Mouse (Mus musculus) right cerebral cortex, postnatal 4 days (tissue): Measurements from ENCODE around the gene Sgk2.
"Not testable (repeated sequence)": the region's sequence is repeated elsewhere in the genome, so short reads cannot be mapped to it uniquely, and the experiment has no call there.

Source experiments
- DNase-seq: peaks from one replicate; pipeline ENCODE4 v3.0.0-alpha.2; 2022

The Sgk2 gene

DNA sequence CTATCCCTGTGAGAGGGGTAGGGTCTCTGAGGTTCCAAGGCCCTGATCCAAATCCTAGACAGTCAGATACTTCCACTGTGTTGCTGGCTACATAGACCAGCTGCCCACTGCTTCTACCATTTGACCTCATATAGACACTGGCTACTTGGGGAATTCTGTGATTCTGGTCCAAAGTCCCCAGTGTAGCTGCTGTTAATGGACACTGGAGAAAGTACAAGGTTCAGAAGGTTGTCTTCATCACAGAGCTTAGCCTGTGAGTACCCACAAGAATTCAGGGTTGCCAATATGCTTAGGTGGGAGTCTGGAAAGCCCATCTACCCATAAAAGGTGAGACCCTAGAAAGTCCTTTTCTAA lies 4.9 kb downstream of the Sgk2 start:
- no peak for DNase-seq

DNA sequence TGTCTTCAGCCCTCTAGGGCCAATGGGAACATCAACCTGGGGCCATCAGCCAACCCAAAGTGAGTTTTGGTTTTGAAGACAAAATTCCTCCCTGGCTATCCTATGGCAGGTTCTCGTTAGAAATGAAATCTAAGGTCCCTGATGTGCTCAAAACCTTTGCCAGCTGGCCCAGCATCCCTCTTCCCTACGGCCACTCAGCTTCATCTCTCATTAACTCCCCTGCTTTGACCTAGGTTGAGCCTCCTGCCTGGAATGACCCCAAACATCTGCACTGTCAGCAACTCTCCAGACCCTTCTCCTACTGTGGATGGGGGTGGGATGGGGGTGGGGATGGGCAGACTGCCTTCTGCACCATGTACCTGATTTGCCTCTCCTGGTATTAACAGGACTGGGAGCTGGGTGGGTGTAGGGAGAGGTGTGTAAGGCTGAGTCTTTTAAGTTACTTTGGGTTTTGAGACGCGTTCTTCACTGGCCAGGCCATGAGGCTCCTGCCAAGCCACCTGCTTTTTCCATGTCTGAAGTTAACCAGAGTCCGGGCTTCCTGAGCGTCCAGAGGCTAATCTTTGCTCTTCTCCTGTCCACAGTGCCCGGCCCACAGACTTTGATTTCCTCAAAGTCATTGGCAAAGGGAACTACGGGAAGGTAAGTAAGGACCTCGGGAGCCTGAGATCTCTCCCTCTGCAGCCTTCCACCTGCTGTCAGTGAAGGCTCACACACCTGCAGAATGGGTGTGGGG lies 6.9 kb downstream of the Sgk2 start:
- DNase-seq: no peak

DNA sequence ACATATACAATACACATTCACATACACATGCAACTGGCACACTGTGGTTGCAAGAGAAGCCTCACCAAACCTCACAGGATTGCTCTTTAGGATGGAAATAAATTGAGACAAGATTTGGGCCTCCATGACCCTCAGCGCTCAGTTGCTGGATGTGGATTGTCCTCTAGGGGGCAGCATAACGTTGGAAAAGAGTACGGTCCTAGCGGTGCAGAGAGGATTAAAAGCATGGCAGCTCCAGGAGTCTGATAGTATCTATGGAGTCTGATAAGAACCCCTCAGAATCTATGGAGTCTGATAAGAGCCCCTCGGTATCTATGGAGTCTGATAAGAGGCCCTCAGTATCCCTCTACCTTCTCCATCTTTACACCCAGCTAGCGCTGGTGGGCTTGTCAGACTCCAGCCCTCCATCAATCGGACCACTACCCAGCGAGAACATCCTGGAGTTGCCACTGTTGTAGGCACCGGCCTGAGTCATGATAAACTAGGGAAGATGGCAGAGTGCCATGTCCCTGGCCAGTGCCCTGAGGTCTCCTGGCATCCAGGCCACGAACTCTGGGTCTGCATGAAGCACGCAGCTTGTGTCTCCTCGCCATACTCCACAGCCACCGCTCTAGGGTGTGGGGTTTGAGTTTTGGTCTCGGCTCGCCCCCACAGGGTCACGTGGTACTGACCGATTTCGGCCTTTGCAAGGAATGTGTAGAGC lies 11.5 kb downstream of the Sgk2 start:
- DNase-seq: peak; percentile 61

DNA sequence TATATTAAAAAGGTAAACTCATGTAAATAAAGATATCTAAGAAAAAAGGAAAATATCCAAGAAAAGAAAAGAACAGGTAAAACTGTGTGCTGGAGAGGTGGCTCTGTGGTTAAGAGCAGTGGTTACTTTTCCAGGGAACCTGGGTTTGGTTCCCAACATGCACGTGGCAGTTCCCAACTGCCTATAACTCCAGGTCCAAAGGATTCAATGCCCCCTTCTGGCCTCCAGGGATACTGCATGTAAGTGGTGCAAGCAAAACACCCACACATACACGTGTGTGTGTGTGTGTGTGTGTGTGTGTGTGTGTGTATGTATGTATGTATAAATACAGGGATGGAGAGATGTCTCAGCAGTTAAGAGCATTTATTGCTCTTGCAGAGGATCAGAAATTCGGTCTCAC lies 12.6 kb downstream of the Sgk2 start:
- DNase-seq: no peak

DNA sequence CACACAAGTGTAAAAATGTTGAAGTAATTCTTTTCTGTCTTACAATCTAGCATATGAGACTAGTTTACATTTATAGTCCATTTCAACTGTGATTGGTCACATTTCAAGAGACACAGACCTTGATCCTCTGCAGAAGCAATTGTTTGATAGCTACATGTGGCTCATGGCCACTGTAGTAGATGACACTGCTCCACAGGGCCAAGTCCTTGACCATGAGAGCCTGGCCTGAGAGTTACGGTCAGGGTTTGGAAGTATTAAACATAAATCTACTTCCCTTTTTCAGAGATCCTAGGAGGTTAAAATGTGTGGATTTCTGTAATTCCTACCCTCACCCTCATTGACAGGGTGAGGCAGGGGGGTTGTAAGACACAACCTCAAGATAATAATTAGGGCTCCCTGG lies 13.9 kb downstream of the Sgk2 start:
- DNase-seq: no peak

DNA sequence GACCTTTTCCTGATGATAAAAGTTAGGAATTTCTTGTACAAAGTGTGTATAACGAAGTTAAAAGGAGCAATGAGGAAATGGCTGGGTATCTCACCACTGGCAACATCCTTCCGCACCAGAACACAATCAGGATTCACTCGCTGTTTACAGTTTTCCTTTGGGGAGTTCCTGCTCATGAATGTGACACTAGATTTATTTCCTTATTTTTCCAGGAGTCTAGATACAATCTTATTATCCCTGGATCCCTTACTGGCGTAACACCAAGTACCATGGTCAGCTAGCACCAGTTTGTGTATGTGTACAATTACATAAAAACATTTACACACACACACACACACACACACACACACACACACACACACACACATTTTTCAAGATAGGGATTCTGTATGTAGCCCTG lies 20.2 kb downstream of the Sgk2 start:
- no peak for DNase-seq

DNA sequence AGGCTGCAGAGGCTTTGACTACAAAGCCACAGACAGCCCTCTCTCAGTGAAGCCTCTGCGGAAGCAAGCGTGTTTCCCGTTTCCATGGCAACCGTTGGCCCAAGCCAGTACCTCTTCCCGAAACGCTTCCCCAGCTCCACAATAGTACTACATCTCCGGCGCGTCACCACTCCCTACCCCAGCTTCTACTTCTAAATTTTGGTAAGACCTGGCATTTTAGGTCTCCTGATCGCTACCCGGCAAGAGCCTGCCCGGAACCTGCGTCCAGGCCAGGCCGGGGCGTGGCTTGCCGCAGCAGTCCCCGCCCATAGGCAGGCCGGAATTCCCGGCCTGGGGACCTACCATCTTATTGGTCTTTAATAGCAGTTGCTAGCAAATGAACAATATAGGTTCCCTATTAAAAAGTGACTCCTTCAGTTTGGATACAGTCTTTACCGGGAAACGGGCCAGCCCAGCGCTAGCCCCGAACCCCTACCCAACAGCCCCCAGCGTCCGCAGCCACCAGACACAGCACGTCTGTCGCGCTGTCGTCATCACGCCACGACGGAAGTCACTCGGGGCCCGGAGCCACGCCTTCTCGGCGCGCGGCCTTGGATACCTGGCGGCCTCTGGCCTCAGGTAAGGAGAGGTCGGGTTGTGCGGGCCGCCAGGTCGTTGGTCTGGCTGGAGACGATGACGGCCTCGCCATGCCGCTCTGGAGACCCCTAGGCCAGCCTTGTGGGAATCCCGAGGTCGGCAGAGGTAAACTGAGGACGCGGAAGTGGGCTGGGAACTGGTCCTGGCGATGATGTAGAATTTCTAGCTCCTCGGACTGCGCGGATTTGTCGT lies 30.0 kb downstream of the Sgk2 start, which contains the start of gene Ift52:
Gene Ift52, plus strand, starts transcription at position 439 of the 828 bp plus-strand sequence.
- peak; percentile 90 for DNase-seq

DNA sequence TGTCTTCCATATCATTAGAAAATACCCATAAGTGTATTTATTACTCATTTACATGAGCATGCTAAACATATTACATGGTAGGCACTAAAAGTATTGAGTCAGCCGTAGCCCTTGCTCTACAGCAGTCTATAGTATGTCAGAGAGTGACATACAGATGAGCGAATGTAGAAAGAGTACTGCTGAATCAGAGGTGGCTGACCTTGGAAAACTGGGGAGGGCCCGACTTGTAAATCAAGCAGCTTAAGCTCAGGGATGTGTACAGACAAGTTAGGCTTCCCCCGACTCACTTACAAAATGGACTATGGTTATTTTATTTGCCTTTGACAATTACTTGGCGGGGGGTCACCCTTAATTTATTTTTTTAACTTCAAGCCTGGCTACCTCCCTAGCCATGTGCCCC lies 44.2 kb downstream of the Sgk2 start:
- DNase-seq: no peak

DNA sequence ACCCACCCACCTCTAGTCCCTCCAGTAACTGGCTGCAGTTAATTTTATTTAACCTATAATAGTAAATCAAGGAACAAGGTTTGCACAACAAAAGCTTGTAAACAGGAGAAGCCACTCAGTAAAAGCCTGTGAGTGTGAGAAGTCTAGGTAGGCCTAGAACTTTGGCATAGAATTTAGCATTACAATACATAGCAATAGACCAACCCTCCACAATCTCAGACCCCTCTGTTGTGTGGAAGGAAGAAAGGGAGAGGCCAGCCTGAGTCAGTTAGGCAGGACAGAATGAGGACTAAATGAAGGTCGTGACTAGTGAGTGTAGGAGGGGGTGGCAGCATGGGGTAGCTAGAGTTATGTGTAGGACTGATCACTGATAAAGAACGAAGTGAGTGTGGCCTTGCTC lies 44.6 kb downstream of the Sgk2 start:
- no peak for DNase-seq

DNA sequence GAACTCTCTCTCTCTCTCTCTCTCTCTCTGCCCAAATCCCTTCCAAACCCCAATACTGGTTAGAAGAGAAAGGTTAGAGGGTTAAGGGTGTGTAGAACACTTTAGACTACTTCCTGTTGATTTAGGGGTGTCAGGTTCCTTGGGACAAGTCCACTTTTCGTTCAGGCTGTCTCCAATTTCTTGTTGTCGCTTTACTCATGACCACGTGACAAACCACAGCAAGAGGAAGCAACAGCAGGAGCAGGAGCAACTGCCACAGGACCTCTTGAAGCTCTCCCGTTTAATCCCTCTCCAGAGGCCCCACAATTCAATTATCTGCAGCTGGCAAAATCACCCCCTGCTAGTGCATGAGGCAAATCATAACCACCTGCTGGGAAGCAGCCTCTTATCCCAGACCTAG lies 45.5 kb downstream of the Sgk2 start:
- no peak for DNase-seq

DNA sequence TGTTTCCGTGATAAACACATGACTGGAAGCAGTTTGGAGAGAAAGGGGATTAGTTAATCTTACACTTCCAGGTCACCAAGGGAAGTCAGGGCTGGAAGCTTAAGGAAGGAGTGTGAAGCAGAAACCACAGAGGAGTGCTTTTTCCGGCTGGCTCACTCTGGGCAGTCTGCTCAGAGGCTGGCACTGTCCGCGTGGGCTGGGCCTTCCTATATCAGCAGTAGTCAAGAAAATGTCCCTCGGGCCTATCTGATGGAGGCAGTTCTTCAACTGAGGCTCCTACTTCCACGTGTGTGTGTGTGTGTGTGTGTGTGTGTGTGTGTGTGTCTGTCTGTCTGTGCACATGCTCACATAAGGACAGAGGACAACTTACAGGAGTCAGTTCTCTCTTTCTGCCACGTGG lies 52.8 kb downstream of the Sgk2 start:
- no peak for DNase-seq

DNA sequence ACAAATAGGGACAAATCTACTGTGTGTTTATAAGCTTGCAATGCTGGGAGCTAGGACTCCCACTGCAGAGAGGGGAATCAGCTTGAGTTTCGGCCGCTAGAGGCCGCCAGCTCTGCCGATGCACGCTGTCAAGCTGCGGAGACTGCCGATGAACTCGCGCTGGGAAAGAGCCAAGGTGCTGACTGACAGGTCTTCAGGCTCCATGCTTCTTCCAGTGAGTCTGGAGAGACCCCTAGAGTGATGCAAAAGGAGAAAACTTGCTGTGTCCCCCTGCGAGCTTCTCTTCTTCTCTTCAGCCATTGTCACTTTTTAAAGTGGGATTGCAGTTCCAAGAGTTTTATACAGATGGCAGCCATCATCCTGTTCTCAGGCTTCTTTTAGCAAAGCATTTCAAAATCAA lies 61.0 kb downstream of the Sgk2 start:
- DNase-seq: peak; percentile 85

DNA sequence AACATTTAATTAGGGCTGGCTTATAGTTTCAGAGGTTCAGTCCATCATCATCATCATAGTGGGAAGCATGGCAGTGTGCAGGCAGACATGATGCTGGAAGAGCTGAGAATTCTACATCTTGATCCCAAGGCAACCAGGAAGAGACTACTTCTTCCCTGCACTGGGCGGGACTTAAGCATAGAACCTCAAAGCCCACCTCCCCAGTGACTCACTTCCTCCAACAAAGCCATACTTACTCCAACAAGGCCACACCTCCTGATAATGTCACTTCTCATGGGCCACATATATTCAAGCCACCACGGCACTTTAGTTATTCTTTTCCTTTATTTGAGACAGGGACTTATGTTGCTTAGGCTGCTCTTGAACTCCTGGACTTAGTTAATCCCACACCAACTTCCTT lies 62.0 kb downstream of the Sgk2 start:
- no peak for DNase-seq

DNA sequence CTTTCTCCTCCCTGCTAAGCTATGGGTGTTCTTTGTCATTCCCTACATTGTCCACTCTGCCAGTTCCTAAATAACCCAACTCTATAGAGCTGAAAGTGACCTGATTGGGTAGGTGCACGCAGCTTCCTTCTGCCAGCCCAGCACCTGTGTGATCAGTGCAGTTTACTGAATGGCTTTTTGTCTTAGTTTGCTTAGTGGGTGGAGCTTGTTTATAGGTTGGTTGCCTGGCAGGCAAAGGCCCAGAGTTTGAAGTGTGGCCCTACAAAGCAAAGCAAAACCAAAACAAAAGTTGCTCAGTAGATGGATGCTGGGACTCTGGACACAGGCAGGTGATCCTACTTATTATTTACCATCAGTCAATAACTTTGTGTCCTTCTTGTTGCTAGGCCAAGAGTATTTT lies 64.6 kb downstream of the Sgk2 start:
- DNase-seq: no peak

DNA sequence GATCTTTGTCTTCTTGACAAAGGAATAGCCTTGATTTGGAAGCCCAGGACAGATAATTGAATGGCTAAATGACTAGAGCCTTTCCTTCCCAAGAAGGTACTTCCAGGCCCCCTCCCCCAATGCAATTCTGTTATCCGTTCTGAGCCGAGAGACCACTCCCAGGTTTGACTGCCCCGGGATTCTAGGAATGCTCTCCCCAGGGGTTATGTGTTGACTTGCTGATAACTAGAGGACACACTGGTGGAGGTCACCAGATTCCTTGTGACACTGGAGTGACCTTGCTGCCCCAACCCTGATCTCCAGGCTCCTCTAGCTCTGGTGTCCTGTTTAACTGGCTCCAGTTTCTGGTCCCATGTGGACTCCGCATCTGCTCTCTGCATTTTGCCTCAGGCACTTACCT lies 65.0 kb downstream of the Sgk2 start:
- DNase-seq: no peak

DNA sequence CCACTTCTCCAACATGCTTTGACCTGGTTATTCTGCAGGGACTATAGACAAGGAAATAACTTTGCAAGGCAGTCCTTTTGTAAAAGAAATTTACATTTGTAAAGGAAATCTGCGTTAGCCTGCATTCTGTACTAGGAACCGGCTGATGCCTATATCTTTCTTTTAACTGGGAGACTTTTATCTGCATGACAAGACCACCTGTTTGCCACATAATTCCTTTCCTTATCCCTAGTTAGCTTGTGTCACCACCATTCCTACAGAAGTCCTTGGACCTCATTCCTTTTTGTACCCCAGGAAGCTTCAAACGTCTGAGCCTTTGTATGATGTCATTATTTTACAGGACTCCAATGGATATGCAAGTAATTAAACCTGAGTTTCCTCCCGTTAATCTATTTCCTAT lies 65.7 kb downstream of the Sgk2 start:
- DNase-seq: no peak

DNA sequence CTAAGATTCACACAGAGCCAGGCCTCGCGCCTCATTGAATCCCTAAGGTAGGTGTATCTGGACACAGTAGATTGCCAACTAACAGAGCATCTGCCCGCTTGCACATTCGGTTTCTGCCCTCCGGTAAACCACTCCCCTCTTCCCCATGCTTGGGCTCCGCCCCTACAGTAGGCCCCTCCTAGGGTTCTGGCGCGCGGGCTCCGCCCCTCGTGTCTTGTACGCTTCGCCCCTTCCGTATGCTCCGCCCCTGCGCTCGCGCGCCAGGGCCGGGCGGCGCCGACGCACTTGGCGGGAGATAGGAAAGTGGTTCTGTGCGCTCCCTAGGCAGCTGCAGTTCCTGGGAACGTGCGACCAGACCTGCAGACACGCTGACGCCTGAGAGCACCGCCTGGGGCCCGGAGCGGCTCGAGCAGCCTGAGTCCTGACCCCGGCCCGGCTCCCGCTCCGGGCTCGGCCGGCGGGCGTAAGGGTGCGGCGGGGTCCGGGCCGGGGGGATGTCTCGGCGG lies 67.3 kb downstream of the Sgk2 start, which contains the start of gene Mybl2:
Gene Mybl2, plus strand, starts transcription at position 353 of the 506 bp plus-strand sequence.
- peak; percentile 82 for DNase-seq

DNA sequence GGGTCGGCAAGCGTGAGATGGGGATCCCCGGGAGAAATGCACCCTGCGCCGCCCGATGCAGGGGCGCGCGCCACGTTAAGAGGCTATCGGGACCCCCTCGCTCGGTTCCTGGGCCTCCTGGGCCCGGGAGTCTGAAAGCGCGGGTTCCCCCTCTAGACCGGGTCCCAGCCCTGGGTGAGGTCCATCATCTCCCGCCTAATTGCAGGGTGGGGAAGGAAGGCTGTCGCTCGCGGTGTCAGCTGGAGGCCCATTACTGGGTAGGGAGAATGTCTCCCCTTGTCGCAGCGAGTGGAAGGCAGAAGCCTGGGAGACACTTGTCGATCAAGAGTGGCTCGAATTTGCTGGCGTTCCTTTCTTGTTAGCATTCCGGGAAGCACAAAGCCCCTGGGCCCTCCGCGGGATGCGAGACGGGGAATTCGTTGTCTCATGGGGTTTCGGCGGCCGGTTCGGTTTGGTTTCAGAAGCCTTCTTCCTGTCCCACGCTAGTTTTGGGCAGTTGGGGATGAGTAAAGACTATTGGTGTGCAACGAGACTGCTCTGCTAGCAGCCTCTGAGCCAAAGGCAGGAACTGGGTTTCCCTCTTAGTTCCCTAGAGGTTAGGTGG lies 67.9 kb downstream of the Sgk2 start:
- DNase-seq: peak; percentile 11

DNA sequence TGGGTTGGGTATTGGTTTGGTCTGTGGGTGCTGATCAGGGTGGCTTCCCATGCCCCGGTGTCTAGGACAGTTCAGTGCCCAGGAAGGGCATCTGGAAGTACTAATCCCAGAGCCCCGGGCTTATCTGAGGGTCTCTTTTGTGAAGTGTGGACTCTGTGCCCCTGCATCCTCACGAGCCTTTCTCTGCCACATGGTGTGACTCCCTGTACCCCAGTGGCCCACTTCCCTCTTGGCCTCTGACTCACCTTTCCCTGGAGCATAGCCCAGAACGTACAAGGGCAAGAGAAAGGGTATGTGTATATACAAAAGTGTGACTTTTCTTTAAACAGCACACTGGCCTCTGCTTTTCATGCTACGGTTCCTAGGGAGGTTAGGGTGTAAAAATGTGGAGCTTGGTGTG lies 68.6 kb downstream of the Sgk2 start:
- no peak for DNase-seq

DNA sequence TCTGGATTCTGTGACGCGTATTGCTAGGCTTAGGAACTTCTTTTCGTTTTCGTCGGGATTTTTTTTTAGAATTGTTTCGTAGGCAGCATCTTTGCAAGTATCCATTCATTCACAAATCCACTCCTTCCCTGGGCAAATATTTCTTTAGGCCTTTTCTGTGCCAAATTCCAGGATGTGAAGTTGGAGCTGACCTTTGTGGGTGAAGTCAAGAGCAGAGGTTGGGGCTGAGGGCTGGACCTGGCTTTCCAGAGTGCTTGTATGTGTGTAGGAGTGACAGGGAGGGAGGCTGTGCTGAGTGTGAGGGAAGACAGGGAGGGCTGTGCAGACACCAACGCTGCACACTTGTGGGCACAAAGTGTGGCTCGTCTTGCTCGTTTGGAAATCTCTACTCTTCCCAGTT lies 69.5 kb downstream of the Sgk2 start:
- DNase-seq: no peak

DNA sequence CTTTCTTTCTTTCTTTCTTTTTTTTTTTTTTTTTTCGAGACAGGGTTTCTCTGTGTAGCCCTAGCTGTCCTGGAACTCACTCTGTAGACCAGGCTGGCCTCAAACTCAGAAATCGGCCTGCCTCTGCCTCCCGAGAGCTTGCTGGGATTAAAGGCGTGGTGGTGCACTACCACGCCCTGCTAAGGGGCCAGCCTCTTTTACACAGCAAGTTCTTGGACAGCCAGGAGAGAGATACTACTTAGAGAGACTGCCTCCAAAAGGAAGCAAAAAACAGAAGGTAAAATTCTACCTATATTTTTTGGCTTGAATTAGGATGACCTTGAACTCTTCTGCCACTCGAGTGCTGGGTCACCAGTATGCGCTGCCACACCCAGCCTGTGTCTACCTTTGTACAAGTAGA lies 71.9 kb downstream of the Sgk2 start:
- DNase-seq: not testable (repeated sequence)

DNA sequence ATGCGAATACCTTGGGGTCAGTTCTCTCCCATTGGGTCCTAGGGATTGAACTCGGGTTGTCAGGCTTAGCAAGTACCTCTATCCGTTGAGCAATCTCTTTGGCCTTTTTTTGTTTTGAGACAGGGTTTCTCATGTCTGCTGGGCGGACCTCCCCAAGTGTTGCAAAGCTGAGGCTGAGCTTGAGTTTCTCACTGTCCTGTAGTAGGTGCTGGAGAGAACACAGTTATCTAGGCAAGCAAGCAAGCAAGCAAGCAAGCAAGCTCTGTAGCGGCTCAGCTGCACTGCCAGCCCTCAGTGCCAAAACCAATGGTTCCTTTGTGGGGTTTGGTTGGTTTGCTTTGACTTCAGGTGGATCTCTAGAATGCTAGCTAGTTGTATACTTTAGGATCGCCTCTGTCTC lies 73.5 kb downstream of the Sgk2 start:
- no peak for DNase-seq
